Mouse (Mus musculus) mouse embryonic stem cell (cell line): ENCODE results near the gene C530008M17Rik.

Experiments
- in situ Hi-C, 2 experiments: fragments of 300-500 bp; cut with MboI; formaldehyde crosslinking; loops; 1 replicate in 1 of 2; 3 replicates in 1 of 2; pipeline ENCODE4 v1.14.3; 2019 to 2020; ENCODE audit warnings: low sequenced_read_pairs in 2 of 2, low pct_unique_long_range_greater_than_20kb in 1 of 2, mixed read lengths in 1 of 2; ENCODE audit not compliant: unreplicated experiment in 1 of 2

The C530008M17Rik gene

GRCm38 (mm10) chr5:76844618-76845186, 188.4 kb downstream of the C530008M17Rik start:
- in situ Hi-C loops: loop anchor here in 1 of 2 experiments (5.0 to 25.0 kb wide), 2 partner anchors 77 to 257 kb away; partner anchors contain the start of gene Cep135

DNA sequence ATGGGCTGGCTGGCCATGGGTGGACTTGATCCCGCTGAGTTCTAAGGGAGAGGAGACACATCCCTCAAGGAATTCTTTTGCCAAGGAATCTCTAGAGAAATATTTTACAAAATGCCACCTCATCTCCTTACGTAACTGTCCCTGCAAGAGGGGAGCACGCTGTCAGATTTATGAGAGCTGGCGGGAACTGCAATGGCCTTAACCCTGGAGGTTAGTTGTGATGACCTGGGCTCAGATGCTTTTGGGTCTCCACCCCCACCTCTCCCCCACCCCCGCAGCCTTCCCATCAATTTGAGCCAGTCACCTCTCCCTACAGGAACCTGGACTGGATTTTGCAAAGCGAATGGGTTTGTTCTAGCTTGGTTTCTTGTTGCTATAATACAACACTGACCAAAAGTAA, 190.8 kb downstream of the C530008M17Rik start:
- in situ Hi-C loops: loop anchor here in 1 of 2 experiments (25.0 kb wide), 1 partner anchor 260 kb away; the partner anchor contains the start of gene Cep135

DNA sequence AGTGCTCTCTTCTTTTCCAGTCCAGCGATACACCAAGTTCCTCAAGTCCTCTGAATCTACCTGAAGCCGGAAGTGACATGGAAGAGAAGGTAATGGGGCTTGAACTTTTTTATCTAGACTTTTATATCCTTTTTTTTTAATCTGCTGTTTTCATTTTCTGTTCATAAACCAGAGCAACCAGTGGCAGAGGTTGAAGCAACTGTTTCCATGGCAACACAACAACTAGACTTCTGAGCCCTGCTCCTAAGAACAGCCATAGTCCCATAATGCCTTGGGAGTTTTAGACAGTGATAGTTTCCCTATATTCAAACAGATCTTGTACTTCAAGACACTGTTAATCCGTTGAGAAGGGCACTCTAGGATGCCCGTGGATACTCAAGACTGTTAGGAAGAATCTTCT, 195.0 kb downstream of the C530008M17Rik start:
- in situ Hi-C loops: loop anchor here in 1 of 2 experiments (5.0 kb wide), 1 partner anchor 84 kb away; no protein-coding TSS in a partner anchor

DNA sequence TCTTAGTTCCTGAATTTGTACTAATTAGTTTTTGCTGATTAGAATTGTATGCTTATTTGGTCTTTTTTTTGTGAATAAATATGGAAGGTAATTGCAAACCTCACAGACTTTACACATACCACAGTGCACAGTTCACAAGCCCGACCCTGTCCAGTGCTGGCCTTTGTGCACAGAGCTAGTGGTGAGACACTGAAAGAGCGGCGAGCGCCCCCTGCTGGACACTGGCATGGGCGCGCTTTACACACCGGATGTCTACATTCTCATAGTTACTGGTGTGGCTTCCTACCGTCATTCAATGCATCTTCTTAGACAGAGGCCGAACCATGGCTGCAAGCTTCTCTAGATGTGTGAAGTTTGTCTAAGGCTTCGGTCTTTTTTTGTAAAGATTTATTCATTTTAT, 197.2 kb downstream of the C530008M17Rik start:
- in situ Hi-C loops: loop anchor here in 1 of 2 experiments (5.0 kb wide), 1 partner anchor 86 kb away; no protein-coding TSS in a partner anchor

DNA sequence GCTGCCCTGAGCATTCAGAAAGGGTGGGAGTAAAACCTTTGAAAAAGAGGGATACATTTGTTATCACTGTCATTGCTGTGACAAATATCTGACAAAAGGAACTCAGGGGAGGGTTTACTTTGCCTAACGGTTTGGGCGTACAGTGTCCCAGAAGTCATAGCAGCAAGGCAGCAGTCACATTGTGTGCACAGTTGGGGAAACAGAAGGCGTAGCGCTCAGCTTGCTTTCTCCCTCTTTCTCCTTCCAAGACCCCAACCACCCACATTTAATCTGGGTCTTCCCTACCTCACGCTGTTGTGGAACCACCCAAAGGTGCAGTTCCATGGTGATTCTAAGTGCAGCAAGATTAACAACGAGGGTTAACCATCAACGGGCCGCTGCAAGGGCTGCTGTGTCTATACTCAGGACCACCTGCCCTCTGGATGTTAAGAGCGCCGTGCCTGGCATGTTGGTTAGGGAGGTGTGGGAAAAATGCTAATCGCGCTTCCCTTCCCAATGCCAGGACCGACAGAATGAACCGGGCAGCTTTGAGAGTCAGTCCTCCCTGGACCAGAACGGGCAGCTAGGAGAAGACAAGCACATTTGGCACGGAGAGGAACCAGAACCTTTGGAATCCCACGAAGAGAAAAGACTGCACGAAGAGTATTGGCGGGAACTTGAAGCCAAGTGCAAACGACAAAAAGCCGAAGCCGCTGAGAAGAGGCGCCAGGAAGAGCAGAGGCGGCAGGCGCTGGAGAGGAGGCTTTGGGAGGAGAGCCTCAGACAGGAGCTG, 199.7 kb downstream of the C530008M17Rik start:
- in situ Hi-C loops: no loop called here

DNA sequence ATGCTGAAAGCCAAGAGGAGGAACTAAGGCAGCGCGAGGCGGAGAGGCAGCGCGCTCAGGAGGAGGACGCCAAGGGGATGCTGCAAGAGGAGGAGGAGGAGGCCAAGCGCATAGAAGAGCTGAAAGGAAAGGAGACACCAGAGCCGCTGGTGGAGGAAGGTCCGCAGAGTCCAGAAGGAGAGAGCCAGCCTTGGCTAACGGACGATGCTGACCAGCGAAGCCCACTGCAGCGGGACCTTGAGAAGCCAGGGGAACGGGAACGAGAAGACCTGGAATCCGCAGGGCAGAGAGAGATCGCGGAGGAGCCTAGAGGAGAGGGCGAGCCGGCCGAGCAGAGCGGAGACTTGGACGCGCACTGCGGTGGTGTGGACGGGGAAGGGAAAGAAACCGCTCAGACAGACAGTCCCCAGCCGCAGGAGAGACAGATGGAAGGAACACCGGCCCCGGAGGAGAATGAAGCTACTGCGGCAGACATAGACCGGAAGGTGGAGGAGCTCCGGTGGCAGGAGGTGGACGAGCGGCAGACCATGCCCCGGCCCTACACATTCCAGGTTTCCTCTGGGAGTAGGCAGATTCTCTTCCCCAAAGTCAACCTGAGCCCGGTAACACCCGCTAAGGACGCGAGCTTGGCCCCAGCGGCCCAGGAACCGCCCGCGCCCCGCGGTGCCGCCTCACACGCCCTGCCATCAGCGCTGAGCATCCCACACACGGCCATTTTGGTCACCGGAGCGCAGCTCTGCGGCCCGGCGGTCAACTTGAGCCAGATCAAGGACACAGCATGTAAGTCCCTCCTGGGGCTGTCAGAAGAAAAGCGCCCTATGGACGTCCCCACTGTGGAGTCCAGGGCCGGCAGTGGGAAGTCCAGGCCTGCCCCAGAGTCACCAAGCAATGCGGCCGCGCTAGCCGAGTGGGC, 201.0 kb downstream of the C530008M17Rik start:
- in situ Hi-C loops: no loop called here

DNA sequence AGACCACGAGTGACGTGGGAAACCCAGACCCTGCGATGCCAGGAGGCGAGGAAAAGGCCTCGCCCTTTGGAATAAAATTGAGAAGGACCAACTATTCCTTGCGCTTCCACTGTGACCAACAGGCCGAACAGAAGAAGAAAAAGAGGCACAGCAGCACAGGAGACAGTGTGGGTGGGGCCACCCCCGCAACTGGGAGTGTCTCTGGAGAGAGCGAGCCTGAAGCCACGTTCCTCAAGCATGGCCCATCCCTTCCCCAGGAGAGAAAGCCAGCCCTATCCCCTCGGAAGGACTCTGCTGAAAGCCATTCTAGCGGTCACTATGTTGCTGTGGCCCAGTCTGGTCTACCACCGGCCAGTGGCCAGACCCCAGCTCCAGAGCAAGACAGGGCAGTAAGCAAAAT, 202.1 kb downstream of the C530008M17Rik start:
- in situ Hi-C loops: no loop called here

- in situ Hi-C loops: no loop called here
These were observed 210.5 kb downstream of the C530008M17Rik start for GRCm38 (mm10) chr5:76866819-76867218.

DNA sequence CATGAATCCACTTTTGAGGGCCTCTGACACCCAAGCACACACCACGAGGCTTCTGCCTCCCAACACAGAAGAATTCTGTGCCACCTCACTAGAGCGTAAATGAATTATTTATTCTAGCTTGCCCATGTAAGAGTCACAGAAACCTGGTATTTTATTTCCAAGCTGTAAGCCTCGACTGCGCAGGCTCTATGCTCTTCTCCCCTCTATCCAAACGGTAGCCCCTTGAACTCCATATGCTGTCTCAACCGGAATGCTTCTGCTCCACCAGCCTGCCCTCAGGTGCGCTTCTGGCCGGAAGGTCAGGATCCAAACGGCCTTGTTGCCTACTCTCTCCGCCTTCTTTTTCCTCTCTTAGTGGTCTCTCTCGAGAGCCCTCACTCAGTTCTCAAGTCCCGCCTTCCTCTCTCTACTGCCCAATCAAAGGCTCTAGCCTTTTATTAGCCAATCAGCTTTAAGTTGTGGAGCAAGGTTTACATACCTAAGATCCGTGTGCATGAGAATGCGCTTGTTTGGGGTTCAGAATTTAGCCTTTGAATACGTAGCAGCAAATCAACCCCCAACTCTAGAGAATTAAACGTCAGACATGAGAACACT, 212.5 kb downstream of the C530008M17Rik start:
- in situ Hi-C loops: no loop called here

GRCm38 (mm10) chr5:76869553-76869952, 213.2 kb downstream of the C530008M17Rik start:
- in situ Hi-C loops: no loop called here

DNA sequence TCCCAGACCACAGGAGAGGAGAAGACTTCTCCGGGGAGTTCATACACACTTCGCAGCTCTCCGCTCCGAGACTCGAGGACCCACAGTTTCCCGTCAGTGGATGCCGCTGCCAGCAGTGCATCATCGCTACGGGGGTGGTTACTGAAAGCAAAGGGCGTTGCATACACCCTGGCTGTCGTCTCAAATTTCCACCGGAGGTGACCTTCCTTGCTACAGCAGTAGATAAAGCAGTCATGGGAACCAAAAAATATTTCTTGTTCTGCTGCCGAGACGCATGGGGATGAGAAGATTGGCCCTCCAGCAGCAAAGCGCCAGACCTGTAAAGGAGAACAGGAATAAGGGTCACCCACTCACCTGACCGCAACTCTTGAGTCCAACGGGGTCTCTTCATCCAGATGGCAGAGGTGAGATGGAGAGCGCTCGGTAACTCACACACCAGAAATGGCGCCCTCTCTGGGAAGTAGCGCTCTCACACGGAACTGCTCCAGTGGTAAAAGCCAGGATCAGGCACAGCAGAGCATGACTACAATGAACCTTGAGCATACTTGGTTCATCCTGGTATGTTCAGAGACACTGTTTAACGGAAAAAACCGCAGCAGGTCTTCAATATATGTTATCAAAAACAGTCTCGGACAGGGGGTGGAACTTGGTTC, 219.9 kb downstream of the C530008M17Rik start:
- in situ Hi-C loops: no loop called here

DNA sequence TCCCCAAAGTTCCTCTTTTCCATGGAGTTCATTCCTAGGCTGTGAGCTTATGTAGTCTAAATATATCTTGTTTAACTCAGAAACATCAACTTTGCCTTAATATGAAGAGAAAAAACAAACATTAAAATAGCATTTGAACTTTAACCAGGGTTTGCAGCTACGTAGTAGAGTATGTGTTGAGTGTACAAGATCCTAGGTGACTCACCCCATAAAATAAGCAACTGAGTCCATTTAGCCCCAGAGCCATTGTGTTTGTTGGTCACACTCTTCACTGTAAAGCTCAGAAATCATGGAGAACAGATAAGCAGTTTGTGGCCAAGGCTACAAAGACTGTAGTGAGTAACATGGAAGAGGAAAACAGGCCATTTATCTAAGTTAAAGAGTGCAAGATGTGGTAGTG, 227.8 kb downstream of the C530008M17Rik start:
- in situ Hi-C loops: no loop called here

GRCm38 (mm10) chr5:76887011-76887410, 230.7 kb downstream of the C530008M17Rik start:
- in situ Hi-C loops: no loop called here

GRCm38 (mm10) chr5:76892608-76893007, 236.3 kb downstream of the C530008M17Rik start:
- in situ Hi-C loops: no loop called here

DNA sequence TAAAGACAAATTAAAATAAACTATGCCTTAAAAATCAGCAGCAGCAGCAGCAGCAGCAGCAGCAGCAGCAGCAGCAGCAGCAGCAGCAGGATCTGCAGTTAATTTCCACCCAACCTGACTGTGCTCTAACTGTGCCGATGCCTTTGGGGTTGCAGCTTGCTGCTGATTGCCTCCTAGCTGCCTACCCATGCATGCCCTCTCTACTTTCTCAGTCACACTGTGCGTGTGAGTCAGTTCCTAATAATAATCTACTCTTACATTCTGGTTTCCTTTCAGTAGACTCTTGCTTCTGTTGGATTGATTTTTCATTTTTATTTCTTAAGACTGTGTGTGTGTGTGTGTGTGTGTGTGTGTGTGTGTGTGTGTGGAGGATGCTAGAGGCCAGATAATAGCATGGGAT, 236.8 kb downstream of the C530008M17Rik start:
- in situ Hi-C loops: no loop called here

GRCm38 (mm10) chr5:76902131-76902530, 245.8 kb downstream of the C530008M17Rik start:
- in situ Hi-C loops: no loop called here

GRCm38 (mm10) chr5:76904713-76905404, 248.5 kb downstream of the C530008M17Rik start:
- in situ Hi-C loops: no loop called here
